Mouse (Mus musculus): Measurements from ENCODE around the gene Vwf. TPM values are rescaled to one million over a fixed set of nuclear protein-coding genes. Genes with fewer than 3 reads are reported as not detected.

Vwf gene
- total and polyA plus RNA-seq, 3 experiments: 0.05 to 0.22 TPM; not detected in 1

DNA sequence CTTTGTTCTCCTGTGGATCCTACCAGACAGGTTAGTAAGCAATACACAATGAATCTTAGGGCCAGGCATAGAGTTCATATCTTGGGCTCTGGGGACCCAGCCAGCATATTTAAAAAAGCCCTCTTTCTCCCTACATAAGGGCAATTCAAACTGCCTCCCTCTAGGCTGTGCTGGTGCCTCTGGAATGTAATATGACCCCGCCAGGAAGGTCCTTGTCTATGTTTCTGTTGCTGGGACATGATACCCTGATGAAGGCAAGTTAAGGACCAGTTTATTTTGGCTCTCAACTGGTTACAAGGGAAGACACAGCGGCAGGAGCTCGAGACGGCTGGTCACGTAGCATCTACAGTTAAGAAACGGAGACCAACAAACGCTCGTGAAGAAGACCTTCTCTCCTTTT, 12.3 kb downstream of the Vwf start:
- no peak for DNase-seq (ENCODE audit: low spot score)
- no peak overlapping the region for H3K4me3 ChIP-seq (ENCODE audit: low read depth, low read length)
- no peaks in the 10 kb centered on the region for H3K36me3 ChIP-seq (replicated peaks)
- ATAC-seq (ENCODE audit: extremely low read depth, insufficient number of reproducible peaks, low FRiP score, poor library complexity, severe bottlenecking): no peak
- H3K27me3 ChIP-seq (ENCODE audit: insufficient read depth, low read length): no peaks in the 10 kb centered on the region
- TF ChIP-seq POLR2AphosphoS5 (IDR thresholded peaks at IDR 0.05; ENCODE audit: insufficient replicate concordance, low read depth, low read length) (no peak), GATA2 (IDR thresholded peaks at IDR 0.05; ENCODE audit: borderline replicate concordance, low read depth, low read length) (no peak), CTCF (IDR thresholded peaks at IDR 0.05; ENCODE audit: low read depth, low read length) (no peak), GATA1 (IDR thresholded peaks at IDR 0.05; ENCODE audit: borderline replicate concordance, low read length) (no peak), TAL1 (conservative IDR thresholded peaks at IDR 0.05; ENCODE audit: low read depth, low read length) (no peak)
- H3K4me1 ChIP-seq (ENCODE audit: insufficient read depth, low read depth, low read length): no peaks in the 10 kb centered on the region
- H3K9me3 ChIP-seq (replicated peaks): peaks cover 89% of the 10 kb centered on the region

DNA sequence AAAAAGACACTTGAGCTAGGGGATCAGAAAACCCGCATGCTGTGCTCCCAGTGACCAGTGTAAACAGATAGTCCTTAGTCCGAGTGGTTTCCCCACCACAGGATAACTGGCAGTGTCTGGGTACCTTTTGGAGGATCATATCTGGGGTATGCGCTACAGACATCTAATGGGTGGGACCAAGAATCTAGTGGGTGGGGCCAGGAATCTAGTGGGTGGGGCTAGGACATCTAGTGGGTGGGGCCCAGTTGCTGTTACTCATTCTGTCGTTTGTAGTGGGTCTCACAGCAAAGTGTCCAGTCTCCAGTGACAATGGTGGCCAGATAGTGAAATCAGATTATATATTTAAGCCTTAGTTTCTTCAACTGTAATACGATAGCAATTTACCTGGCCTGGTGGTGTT, 14.5 kb downstream of the Vwf start:
- DNase-seq (ENCODE audit: low spot score) (no peak), ATAC-seq (ENCODE audit: extremely low read depth, insufficient number of reproducible peaks, low FRiP score, poor library complexity, severe bottlenecking) (no peak)
- H3K27me3 ChIP-seq (ENCODE audit: insufficient read depth, low read length): no peaks in the 10 kb centered on the region
- peaks cover 89% of the 10 kb centered on the region for H3K9me3 ChIP-seq (replicated peaks)
- no peaks in the 10 kb centered on the region for H3K4me1 ChIP-seq (ENCODE audit: insufficient read depth, low read depth, low read length)
- H3K36me3 ChIP-seq (replicated peaks): no peaks in the 10 kb centered on the region
- no peak overlapping the region for H3K4me3 ChIP-seq (ENCODE audit: low read depth, low read length)
- no peak for TF ChIP-seq GATA2 (IDR thresholded peaks at IDR 0.05; ENCODE audit: borderline replicate concordance, low read depth, low read length)
- TF ChIP-seq POLR2AphosphoS5 (IDR thresholded peaks at IDR 0.05; ENCODE audit: insufficient replicate concordance, low read depth, low read length): no peak
- no peak for TF ChIP-seq CTCF (IDR thresholded peaks at IDR 0.05; ENCODE audit: low read depth, low read length)
- no peak for TF ChIP-seq TAL1 (conservative IDR thresholded peaks at IDR 0.05; ENCODE audit: low read depth, low read length)
- no peak for TF ChIP-seq GATA1 (IDR thresholded peaks at IDR 0.05; ENCODE audit: borderline replicate concordance, low read length)

DNA sequence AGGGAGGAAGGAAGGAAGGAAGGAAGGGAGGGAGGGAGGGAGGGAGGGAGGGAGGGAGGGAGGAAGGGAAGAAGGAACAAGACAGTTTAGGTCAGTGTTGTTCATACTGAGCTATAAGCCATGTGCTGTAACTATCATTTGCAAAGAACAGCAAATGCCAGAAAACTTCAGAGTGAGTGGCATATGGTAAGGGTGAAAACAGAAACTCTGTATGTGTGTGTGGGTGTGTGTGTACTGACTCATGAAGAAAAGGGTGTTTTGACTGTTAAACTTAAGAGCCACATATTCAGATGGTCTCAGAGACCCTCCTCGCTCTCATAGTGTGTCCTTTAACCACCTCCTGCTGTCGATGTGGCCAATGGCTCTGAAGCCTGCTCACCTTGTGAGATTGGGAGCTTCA, 14.9 kb downstream of the Vwf start:
- DNase-seq (ENCODE audit: low spot score): no peak
- no peaks in the 10 kb centered on the region for H3K36me3 ChIP-seq (replicated peaks)
- peaks cover 86% of the 10 kb centered on the region for H3K9me3 ChIP-seq (replicated peaks)
- H3K27me3 ChIP-seq (ENCODE audit: insufficient read depth, low read length): no peaks in the 10 kb centered on the region
- H3K4me3 ChIP-seq (ENCODE audit: low read depth, low read length): no peak overlapping the region
- no peak for ATAC-seq (ENCODE audit: extremely low read depth, insufficient number of reproducible peaks, low FRiP score, poor library complexity, severe bottlenecking)
- H3K4me1 ChIP-seq (ENCODE audit: insufficient read depth, low read depth, low read length): no peaks in the 10 kb centered on the region
- TF ChIP-seq CTCF (IDR thresholded peaks at IDR 0.05; ENCODE audit: low read depth, low read length): no peak
- TF ChIP-seq GATA2 (IDR thresholded peaks at IDR 0.05; ENCODE audit: borderline replicate concordance, low read depth, low read length): no peak
- no peak for TF ChIP-seq TAL1 (conservative IDR thresholded peaks at IDR 0.05; ENCODE audit: low read depth, low read length)
- TF ChIP-seq GATA1 (IDR thresholded peaks at IDR 0.05; ENCODE audit: borderline replicate concordance, low read length): no peak
- TF ChIP-seq POLR2AphosphoS5 (IDR thresholded peaks at IDR 0.05; ENCODE audit: insufficient replicate concordance, low read depth, low read length): no peak

DNA sequence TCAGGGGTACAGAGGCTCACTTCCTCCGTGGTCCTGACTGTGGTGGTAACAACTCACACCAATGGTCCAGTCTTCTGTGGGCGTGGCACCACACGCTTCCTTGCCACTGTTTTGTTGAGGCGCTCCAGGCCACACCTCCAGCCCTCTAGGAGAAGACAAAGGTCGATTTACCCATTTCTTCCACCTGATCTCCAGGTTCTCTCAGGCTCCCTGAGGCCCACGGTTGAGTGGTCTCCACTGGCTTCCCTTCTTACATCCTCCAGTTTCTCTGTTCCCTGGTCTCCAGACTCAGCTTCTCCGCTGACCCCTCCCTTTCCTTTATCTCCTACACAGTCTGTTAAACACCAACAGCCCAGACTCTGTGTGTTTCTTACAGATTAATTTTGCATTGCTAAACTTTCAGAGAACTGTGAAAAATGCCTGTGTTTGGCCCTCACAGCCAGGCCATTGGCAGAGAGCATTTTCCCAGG, 18.3 kb downstream of the Vwf start:
- Histone ChIP-seq H3K27me3 (ENCODE audit: insufficient read depth, low read length) (no peaks in the 10 kb centered on the region), H3K4me1 (ENCODE audit: insufficient read depth, low read depth, low read length) (no peaks in the 10 kb centered on the region), H3K36me3 (replicated peaks) (no peaks in the 10 kb centered on the region), H3K4me3 (ENCODE audit: low read depth, low read length) (no peak overlapping the region), H3K9me3 (replicated peaks) (peaks cover 84% of the 10 kb centered on the region)
- DNase-seq (ENCODE audit: low spot score) (no peak), ATAC-seq (ENCODE audit: extremely low read depth, insufficient number of reproducible peaks, low FRiP score, poor library complexity, severe bottlenecking) (no peak)
- TF ChIP-seq GATA1 (IDR thresholded peaks at IDR 0.05; ENCODE audit: borderline replicate concordance, low read length) (no peak), TAL1 (conservative IDR thresholded peaks at IDR 0.05; ENCODE audit: low read depth, low read length) (no peak), GATA2 (IDR thresholded peaks at IDR 0.05; ENCODE audit: borderline replicate concordance, low read depth, low read length) (no peak), CTCF (IDR thresholded peaks at IDR 0.05; ENCODE audit: low read depth, low read length) (no peak), POLR2AphosphoS5 (IDR thresholded peaks at IDR 0.05; ENCODE audit: insufficient replicate concordance, low read depth, low read length) (no peak)

DNA sequence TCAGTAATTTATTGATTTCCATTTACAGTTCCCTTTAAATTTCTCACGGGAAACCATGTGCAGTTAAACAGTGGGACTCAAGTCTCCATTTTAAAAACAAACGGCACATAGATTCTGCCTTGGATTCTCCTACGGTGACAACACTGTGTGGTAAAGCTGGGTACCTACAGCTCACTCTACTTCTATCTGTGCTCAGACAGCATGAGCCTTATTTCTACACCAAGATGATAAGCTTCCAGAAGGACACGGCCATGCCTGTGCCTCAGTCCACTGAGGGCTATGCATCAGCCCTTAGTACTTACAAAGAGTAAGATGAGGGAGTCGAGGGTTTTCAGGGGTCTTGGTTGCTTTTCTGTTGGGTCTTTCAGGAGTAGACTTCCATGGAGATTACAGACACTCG, 18.8 kb downstream of the Vwf start:
- Histone ChIP-seq H3K27me3 (ENCODE audit: insufficient read depth, low read length) (no peaks in the 10 kb centered on the region), H3K36me3 (replicated peaks) (no peaks in the 10 kb centered on the region), H3K9me3 (replicated peaks) (peaks cover 84% of the 10 kb centered on the region), H3K4me3 (ENCODE audit: low read depth, low read length) (no peak overlapping the region), H3K4me1 (ENCODE audit: insufficient read depth, low read depth, low read length) (no peaks in the 10 kb centered on the region)
- TF ChIP-seq CTCF (IDR thresholded peaks at IDR 0.05; ENCODE audit: low read depth, low read length): no peak
- TF ChIP-seq GATA2 (IDR thresholded peaks at IDR 0.05; ENCODE audit: borderline replicate concordance, low read depth, low read length): no peak
- TF ChIP-seq TAL1 (conservative IDR thresholded peaks at IDR 0.05; ENCODE audit: low read depth, low read length): no peak
- no peak for TF ChIP-seq GATA1 (IDR thresholded peaks at IDR 0.05; ENCODE audit: borderline replicate concordance, low read length)
- TF ChIP-seq POLR2AphosphoS5 (IDR thresholded peaks at IDR 0.05; ENCODE audit: insufficient replicate concordance, low read depth, low read length): no peak
- ATAC-seq (ENCODE audit: extremely low read depth, insufficient number of reproducible peaks, low FRiP score, poor library complexity, severe bottlenecking): no peak
- DNase-seq (ENCODE audit: low spot score): no peak

DNA sequence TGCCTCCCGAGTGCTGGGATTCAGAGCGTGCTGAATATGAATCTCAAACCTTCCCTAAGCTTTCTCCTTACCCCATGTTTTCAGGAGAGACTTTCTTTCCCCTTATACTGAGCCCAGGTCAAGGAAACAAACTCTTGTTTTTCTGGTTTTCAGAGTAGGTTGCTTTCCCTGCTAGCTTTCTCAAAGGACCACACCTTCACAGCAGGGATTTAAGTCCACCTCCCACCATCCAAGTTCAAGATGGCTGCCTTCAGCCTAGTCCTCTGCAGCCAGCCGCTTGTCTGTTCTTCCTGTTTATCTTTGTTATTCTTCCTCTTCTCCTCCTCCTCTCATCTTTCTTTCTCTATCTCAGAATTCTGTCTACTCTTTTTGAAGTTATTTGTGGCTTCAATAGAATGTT, 20.1 kb downstream of the Vwf start:
- H3K4me1 ChIP-seq (ENCODE audit: insufficient read depth, low read depth, low read length): no peaks in the 10 kb centered on the region
- no peaks in the 10 kb centered on the region for H3K27me3 ChIP-seq (ENCODE audit: insufficient read depth, low read length)
- DNase-seq (ENCODE audit: low spot score) (no peak), ATAC-seq (ENCODE audit: extremely low read depth, insufficient number of reproducible peaks, low FRiP score, poor library complexity, severe bottlenecking) (no peak)
- H3K36me3 ChIP-seq (replicated peaks): no peaks in the 10 kb centered on the region
- no peak for TF ChIP-seq GATA1 (IDR thresholded peaks at IDR 0.05; ENCODE audit: borderline replicate concordance, low read length)
- TF ChIP-seq POLR2AphosphoS5 (IDR thresholded peaks at IDR 0.05; ENCODE audit: insufficient replicate concordance, low read depth, low read length): no peak
- TF ChIP-seq TAL1 (conservative IDR thresholded peaks at IDR 0.05; ENCODE audit: low read depth, low read length): no peak
- no peak for TF ChIP-seq CTCF (IDR thresholded peaks at IDR 0.05; ENCODE audit: low read depth, low read length)
- TF ChIP-seq GATA2 (IDR thresholded peaks at IDR 0.05; ENCODE audit: borderline replicate concordance, low read depth, low read length): no peak
- H3K9me3 ChIP-seq (replicated peaks): peaks cover 78% of the 10 kb centered on the region
- H3K4me3 ChIP-seq (ENCODE audit: low read depth, low read length): no peak overlapping the region
